Mouse (Mus musculus) forebrain, postnatal 0 days (tissue): ENCODE results near the gene Cacna1e. TPM values are rescaled to one million over a fixed set of nuclear protein-coding genes. Genes with fewer than 3 reads are reported as not detected.
A peak's percentile ranks its signal among the peaks of the same experiment; 100 is the strongest.

Experiments
- ATAC-seq: fragments of 200-750 bp; cut with Nextera tagmentation; 2 replicates; pipeline ENCODE4 v1.8.0; 2017; ENCODE audit warnings: mild to moderate bottlenecking, moderate library complexity
- DNase-seq: peaks from one replicate; pipeline ENCODE4 v3.0.0-alpha.2; 2015
- H3K27ac ChIP-seq: fragments of 300-500 bp; sonication (generic); 2 replicates; pipeline ENCODE4 v1.5.1; 2014; ENCODE audit warnings: low read depth, mild to moderate bottlenecking, antibody characterized with exemption, low read length, moderate library complexity, mixed read lengths
- H3K27me3 ChIP-seq: fragments of 300-500 bp; sonication (generic); 2 replicates; pipeline ENCODE4 v1.6.1; 2014; ENCODE audit warnings: mild to moderate bottlenecking, low read length, mixed read lengths; ENCODE audit not compliant: insufficient read depth
- H3K36me3 ChIP-seq: fragments of 300-500 bp; sonication (generic); 2 replicates; pipeline ENCODE4 v1.6.1; 2014; ENCODE audit warnings: mild to moderate bottlenecking, moderate library complexity; ENCODE audit not compliant: insufficient read depth
- H3K4me1 ChIP-seq: fragments of 300-500 bp; sonication (generic); 2 replicates; pipeline ENCODE4 v1.6.1; 2014; ENCODE audit warnings: antibody characterized with exemption; ENCODE audit not compliant: insufficient read depth
- H3K4me2 ChIP-seq: fragments of 300-500 bp; sonication (generic); 2 replicates; pipeline ENCODE4 v1.6.1; 2014; ENCODE audit warnings: low read depth, mild to moderate bottlenecking, moderate library complexity
- H3K4me3 ChIP-seq: fragments of 300-500 bp; sonication (generic); 2 replicates; pipeline ENCODE4 v1.5.1; 2014; ENCODE audit warnings: low read depth, low read length, mixed read lengths
- H3K9ac ChIP-seq: fragments of 300-500 bp; sonication (generic); 2 replicates; pipeline ENCODE4 v1.6.1; 2014; ENCODE audit warnings: mild to moderate bottlenecking
- H3K9me3 ChIP-seq: fragments of 300-500 bp; sonication (generic); 2 replicates; pipeline ENCODE4 v1.6.1; 2016; ENCODE audit warnings: low read length
- CTCF ChIP-seq: sonication (generic); IDR thresholded peaks from 2 replicates; pipeline ENCODE4 v1.5.1; 2016; ENCODE audit warnings: antibody characterized with exemption, control low read depth, low read depth
- WGBS: fragments of 180-500 bp; shearing (Covaris S2); extraction: QIAGEN DNeasy Blood & Tissue Kit; methylation state at CpG from one replicate; pipeline ENCODE4 v1.1.7; 2014; 5-methylcytosine and 5-hydroxymethylcytosine counted together
- polyA plus RNA-seq: library from polyadenylated mRNA; unstranded; fragments of >200 nt; fragmentation: Nextera tagmentation; extraction: Ambion mirVana; gene quantifications from 2 replicates; pipeline ENCODE4 v1.2.1, GENCODE M21; 2015
- total RNA-seq: library from RNA; depleted of rRNA; stranded (reverse); fragments of >200 nt; gene quantifications from 2 replicates; pipeline ENCODE4 v1.2.3, GENCODE M21; 2014

The Cacna1e gene
- total and polyA plus RNA-seq, 2 experiments from 2014 or later = 7.2 to 74.0 TPM

- TF ChIP-seq CTCF = no peak
- H3K4me3 ChIP-seq = no peak overlapping the region
- no peak overlapping the region for H3K9ac ChIP-seq
- DNase-seq (no peak), ATAC-seq (no peak)
- H3K36me3 ChIP-seq = no peaks in the 10 kb centered on the region
- no peak overlapping the region for H3K27ac ChIP-seq
- H3K27me3 ChIP-seq = no peaks in the 10 kb centered on the region
- no peaks in the 10 kb centered on the region for H3K9me3 ChIP-seq
- peaks cover 11% of the 10 kb centered on the region for H3K4me1 ChIP-seq
- 66% methylated on average over 2 of the region's 2 CpGs for WGBS
- no peak overlapping the region for H3K4me2 ChIP-seq
These were observed 85.5 kb downstream of the Cacna1e start for GRCm38 (mm10) chr1:154798771-154799170.

GRCm38 (mm10) chr1:154796685-154797084 lies 87.6 kb downstream of the Cacna1e start:
- no peak for ATAC-seq
- Histone ChIP-seq H3K4me3 (no peak overlapping the region), H3K9ac (no peak overlapping the region), H3K27ac (no peak overlapping the region), H3K4me1 (0 out of 2 replicates have a peak, but pooled peaks cover under 1% of the 10 kb centered on the region), H3K4me2 (no peak overlapping the region), H3K36me3 (no peaks in the 10 kb centered on the region), H3K27me3 (no peaks in the 10 kb centered on the region), H3K9me3 (no peaks in the 10 kb centered on the region)
- peak; percentile 56 for TF ChIP-seq CTCF
- 66% methylated on average over 2 of the region's 2 CpGs for WGBS
- DNase-seq = no peak

DNA sequence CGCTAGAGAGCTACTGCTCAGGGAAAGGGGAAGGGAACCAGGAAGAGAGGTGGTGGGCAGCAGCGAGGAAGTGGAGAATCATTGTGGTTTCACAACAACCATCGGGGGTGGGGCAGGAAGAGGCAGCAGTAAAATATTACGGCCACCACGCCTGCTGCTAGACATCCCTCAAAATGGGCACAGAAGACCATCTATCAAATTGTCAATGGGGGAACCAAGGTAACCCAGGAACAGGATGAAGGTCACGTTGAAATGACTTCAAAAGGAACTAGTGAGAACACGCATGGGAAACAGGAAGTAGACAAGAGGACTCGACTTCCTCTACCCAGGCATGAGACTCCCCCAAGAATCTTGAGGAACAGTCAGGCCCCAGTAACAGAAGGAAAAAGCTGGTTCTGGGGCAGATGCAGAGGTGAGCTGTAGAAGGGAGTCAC lies 89.8 kb downstream of the Cacna1e start:
- no peak for DNase-seq
- TF ChIP-seq CTCF = no peak
- ATAC-seq = no peak
- no peak overlapping the region for H3K27ac ChIP-seq
- H3K4me1 ChIP-seq = peaks cover 9% of the 10 kb centered on the region; the same call in 1 of the 2 replicates
- no peaks in the 10 kb centered on the region for H3K27me3 ChIP-seq
- H3K36me3 ChIP-seq = no peaks in the 10 kb centered on the region
- no peak overlapping the region for H3K4me3 ChIP-seq
- H3K9ac ChIP-seq = no peak overlapping the region
- no peak overlapping the region for H3K4me2 ChIP-seq
- H3K9me3 ChIP-seq = no peaks in the 10 kb centered on the region
- 90% methylated on average over 8 of the region's 8 CpGs for WGBS

DNA sequence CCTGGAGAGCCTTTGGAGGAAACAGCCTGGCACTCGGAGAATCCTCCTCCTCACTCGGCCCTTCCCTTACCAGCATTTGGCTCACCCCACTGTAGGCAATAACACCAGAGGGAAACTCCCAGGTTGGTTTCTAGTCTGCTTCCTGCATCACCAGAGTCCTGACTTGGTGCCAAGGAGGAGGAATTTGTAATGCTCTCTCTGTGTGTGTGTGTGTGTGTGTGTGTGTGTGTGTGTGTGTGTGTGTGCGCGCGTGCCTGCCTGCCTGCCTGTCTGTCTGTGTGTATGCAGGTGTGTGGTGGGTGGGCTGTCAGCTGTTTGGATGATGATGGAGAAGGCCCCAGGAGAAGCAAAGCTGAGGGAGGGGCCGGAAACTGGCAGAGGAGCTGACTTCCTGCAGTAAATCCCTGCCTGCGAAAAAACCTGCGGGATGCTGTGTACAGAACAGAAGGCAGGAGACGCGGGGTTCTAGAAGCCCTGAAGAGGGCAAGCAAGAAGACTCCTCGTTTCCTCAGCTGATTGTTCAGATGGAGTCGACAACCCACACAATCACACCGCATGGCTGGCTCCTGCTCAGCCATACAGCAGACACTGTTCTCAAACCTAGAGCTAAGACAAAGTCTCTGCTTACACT lies 92.6 kb downstream of the Cacna1e start:
- DNase-seq = peak; percentile 70
- Histone ChIP-seq H3K4me1 (peaks cover 9% of the 10 kb centered on the region; the same call in 1 of the 2 replicates), H3K4me2 (no peak overlapping the region), H3K27me3 (no peaks in the 10 kb centered on the region), H3K36me3 (no peaks in the 10 kb centered on the region), H3K4me3 (no peak overlapping the region), H3K9ac (no peak overlapping the region; the same call in 1 of the 2 replicates), H3K27ac (peak overlapping the region; percentile 36), H3K9me3 (no peaks in the 10 kb centered on the region)
- peak; percentile 58 for ATAC-seq
- WGBS = 49% methylated on average over 13 of the region's 13 CpGs
- TF ChIP-seq CTCF = no peak

DNA sequence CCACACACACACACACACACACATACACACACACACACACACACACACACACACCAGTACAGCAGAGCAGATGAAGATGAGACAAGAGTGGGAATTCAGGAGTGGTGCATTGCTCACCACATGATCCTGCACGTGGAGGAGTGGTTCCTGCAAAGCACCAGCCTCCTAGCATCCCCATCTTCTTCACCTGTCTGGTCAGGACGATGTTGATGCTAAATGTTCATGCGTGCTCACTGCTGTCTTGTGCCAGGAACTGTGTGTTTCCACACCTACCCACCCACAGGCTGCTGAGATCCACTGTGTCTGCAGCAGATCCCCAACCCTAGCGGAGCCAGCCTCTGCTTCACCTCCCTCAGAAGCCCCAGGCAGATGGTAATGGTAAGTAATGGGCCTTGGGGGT lies 95.8 kb downstream of the Cacna1e start:
- Histone ChIP-seq H3K4me1 (peaks cover 9% of the 10 kb centered on the region; the same call in 1 of the 2 replicates), H3K9ac (no peak overlapping the region), H3K36me3 (no peaks in the 10 kb centered on the region), H3K27ac (no peak overlapping the region), H3K4me2 (no peak overlapping the region), H3K27me3 (no peaks in the 10 kb centered on the region), H3K4me3 (no peak overlapping the region), H3K9me3 (no peaks in the 10 kb centered on the region)
- ATAC-seq (peak; percentile 25), DNase-seq (no peak)
- 82% methylated on average over 4 of the region's 4 CpGs for WGBS
- no peak for TF ChIP-seq CTCF

DNA sequence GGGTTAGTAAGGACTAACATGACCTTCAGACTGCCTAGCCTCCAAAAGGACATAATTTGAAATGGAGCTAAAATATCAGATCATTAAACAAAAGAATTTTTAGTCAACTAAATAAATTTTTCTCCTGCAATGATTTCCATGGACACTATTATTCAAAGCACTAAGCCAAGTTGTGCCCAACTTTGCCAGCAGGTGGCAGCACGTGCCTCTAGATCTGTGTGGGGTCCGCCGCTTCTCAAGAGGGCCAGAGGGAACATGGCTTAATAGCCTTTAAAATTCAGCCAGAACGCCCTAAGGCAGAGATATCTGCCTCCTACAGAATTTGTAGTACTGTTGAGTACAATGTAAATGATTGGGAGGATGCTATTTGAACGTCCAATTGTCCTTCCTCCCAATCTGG lies 96.2 kb downstream of the Cacna1e start:
- peak; percentile 68 for ATAC-seq
- Histone ChIP-seq H3K4me3 (no peak overlapping the region), H3K27me3 (no peaks in the 10 kb centered on the region), H3K36me3 (no peaks in the 10 kb centered on the region), H3K4me1 (peaks cover 9% of the 10 kb centered on the region; the same call in 1 of the 2 replicates), H3K4me2 (no peak overlapping the region), H3K27ac (no peak overlapping the region), H3K9me3 (no peaks in the 10 kb centered on the region), H3K9ac (no peak overlapping the region)
- TF ChIP-seq CTCF = peak; percentile 87
- peak; percentile 93 for DNase-seq
- WGBS = 6% methylated on average over 5 of the region's 5 CpGs

GRCm38 (mm10) chr1:154787418-154787817 lies 96.9 kb downstream of the Cacna1e start:
- Histone ChIP-seq H3K27ac (no peak overlapping the region), H3K4me1 (peaks cover 9% of the 10 kb centered on the region; the same call in 1 of the 2 replicates), H3K4me2 (no peak overlapping the region), H3K4me3 (no peak overlapping the region), H3K9me3 (no peaks in the 10 kb centered on the region), H3K9ac (no peak overlapping the region), H3K27me3 (no peaks in the 10 kb centered on the region), H3K36me3 (no peaks in the 10 kb centered on the region)
- no peak for ATAC-seq
- no peak for DNase-seq
- 77% methylated on average over 5 of the region's 5 CpGs for WGBS
- TF ChIP-seq CTCF = no peak
